Mouse (Mus musculus) intestine, embryonic 15.5 days (tissue): ENCODE results near the gene Tm9sf4. TPM values are rescaled to one million over a fixed set of nuclear protein-coding genes. Genes with fewer than 3 reads are reported as not detected.

Experiments
- ATAC-seq: fragments of 200-750 bp; cut with Nextera tagmentation; 2 replicates; pipeline ENCODE4 v1.8.0; 2017; ENCODE audit warnings: moderate TSS enrichment, moderate library complexity
- H3K27ac ChIP-seq: fragments of 300-500 bp; sonication (generic); 2 replicates; pipeline ENCODE4 v1.5.1; 2015; ENCODE audit warnings: mild to moderate bottlenecking, inconsistent platforms
- H3K27me3 ChIP-seq: fragments of 300-500 bp; sonication (generic); replicated peaks from 2 replicates; pipeline ENCODE4 v1.6.1; 2015; ENCODE audit warnings: inconsistent platforms
- H3K36me3 ChIP-seq: fragments of 300-500 bp; sonication (generic); 2 replicates; pipeline ENCODE4 v1.6.1; 2015; ENCODE audit warnings: inconsistent platforms
- H3K4me1 ChIP-seq: fragments of 300-500 bp; sonication (generic); replicated peaks from 2 replicates; pipeline ENCODE4 v1.6.1; 2015; ENCODE audit warnings: inconsistent platforms
- H3K4me2 ChIP-seq: fragments of 300-500 bp; sonication (generic); replicated peaks from 2 replicates; pipeline ENCODE4 v1.6.1; 2015; ENCODE audit warnings: mild to moderate bottlenecking, inconsistent platforms
- H3K4me3 ChIP-seq: fragments of 300-500 bp; sonication (generic); replicated peaks from 2 replicates; pipeline ENCODE4 v1.5.1; 2015; ENCODE audit warnings: inconsistent platforms
- H3K9ac ChIP-seq: fragments of 300-500 bp; sonication (generic); 2 replicates; pipeline ENCODE4 v1.6.1; 2015; ENCODE audit warnings: inconsistent platforms
- H3K9me3 ChIP-seq: fragments of 300-500 bp; sonication (generic); 2 replicates; pipeline ENCODE4 v1.6.1; 2016; ENCODE audit warnings: inconsistent platforms
- WGBS: fragments of 180-500 bp; shearing (Covaris S2); methylation state at CpG from one replicate; pipeline ENCODE4 v1.1.7; 2015; 5-methylcytosine and 5-hydroxymethylcytosine counted together
- polyA plus RNA-seq: library from polyadenylated mRNA; unstranded; fragments of >200 nt; fragmentation: Nextera tagmentation; extraction: Ambion mirVana; gene quantifications from 2 replicates; pipeline ENCODE4 v1.2.1, GENCODE M21; 2015

Tm9sf4 gene
- polyA plus RNA-seq, 1 experiment from 2014 or later, result 84.9 TPM

GRCm38 (mm10) chr2:153222566-153222965 lies 61.5 kb downstream of the Tm9sf4 start:
- no peaks in the 10 kb centered on the region for H3K9me3 ChIP-seq
- 94% methylated on average over 2 of the region's 2 CpGs for WGBS
- no peaks in the 10 kb centered on the region for H3K27me3 ChIP-seq
- no peak overlapping the region for H3K4me3 ChIP-seq
- ATAC-seq, result no peak
- peaks cover 13% of the 10 kb centered on the region; the same call in 1 of the 2 replicates for H3K4me1 ChIP-seq
- no peak overlapping the region for H3K4me2 ChIP-seq
- no peak overlapping the region for H3K9ac ChIP-seq
- H3K36me3 ChIP-seq, result no peaks in the 10 kb centered on the region
- H3K27ac ChIP-seq, result no peak overlapping the region

- Histone ChIP-seq H3K27me3 (no peaks in the 10 kb centered on the region), H3K4me2 (peak within 1 kb of the TSS; percentile 70), H3K9me3 (no peaks in the 10 kb centered on the region), H3K9ac (peak within 1 kb of the TSS; percentile 66), H3K4me3 (peak within 1 kb of the TSS; percentile 49), H3K27ac (peak within 1 kb of the TSS; percentile 61), H3K36me3 (peaks cover 13% of the 10 kb centered on the region), H3K4me1 (peaks cover 14% of the 10 kb centered on the region; the same call in 1 of the 2 replicates)
- peak; percentile 58 for ATAC-seq
- 2% methylated on average over 31 of the region's 31 CpGs for WGBS
These were observed 64.0 kb downstream of the Tm9sf4 start, which contains the start of gene Tspyl3 for GRCm38 (mm10) chr2:153224946-153225594. Gene Tspyl3, minus strand, starts transcription at chr2:153225441.

GRCm38 (mm10) chr2:153225595-153225953 lies 64.5 kb downstream of the Tm9sf4 start:
- no peak; the same call in 1 of the 2 replicates for ATAC-seq

GRCm38 (mm10) chr2:153227959-153228358 lies 66.9 kb downstream of the Tm9sf4 start:
- no peak overlapping the region for H3K4me3 ChIP-seq
- ATAC-seq, result no peak
- H3K27ac ChIP-seq, result no peak overlapping the region
- H3K9ac ChIP-seq, result no peak overlapping the region
- peaks cover 37% of the 10 kb centered on the region for H3K36me3 ChIP-seq
- peaks cover 14% of the 10 kb centered on the region; the same call in 1 of the 2 replicates for H3K4me1 ChIP-seq
- 88% methylated on average over 4 of the region's 4 CpGs for WGBS
- no peaks in the 10 kb centered on the region for H3K9me3 ChIP-seq
- no peak overlapping the region for H3K4me2 ChIP-seq
- H3K27me3 ChIP-seq, result no peaks in the 10 kb centered on the region

More at GRCm38 (mm10) chr2:153225595-153225953, 64.5 kb downstream of the Tm9sf4 start:
- H3K27me3 ChIP-seq, result no peaks in the 10 kb centered on the region
- peak overlapping the region; percentile 3; the same call in 1 of the 2 replicates for H3K27ac ChIP-seq
- peak overlapping the region; percentile 66; the same call in 1 of the 2 replicates for H3K9ac ChIP-seq
- no peaks in the 10 kb centered on the region for H3K9me3 ChIP-seq
- H3K4me2 ChIP-seq, result peak overlapping the region; percentile 70
- peaks cover 17% of the 10 kb centered on the region for H3K36me3 ChIP-seq
- H3K4me1 ChIP-seq, result peaks cover 14% of the 10 kb centered on the region; the same call in 1 of the 2 replicates
- peak overlapping the region; percentile 49 for H3K4me3 ChIP-seq
- 7% methylated on average over 3 of the region's 3 CpGs for WGBS

- no peak for ATAC-seq
- peaks cover 38% of the 10 kb centered on the region for H3K36me3 ChIP-seq
- H3K27me3 ChIP-seq, result no peaks in the 10 kb centered on the region
- H3K4me1 ChIP-seq, result peaks cover 14% of the 10 kb centered on the region; the same call in 1 of the 2 replicates
- H3K9ac ChIP-seq, result no peak overlapping the region
- H3K4me3 ChIP-seq, result no peak overlapping the region
- no peak overlapping the region for H3K4me2 ChIP-seq
- H3K9me3 ChIP-seq, result no peaks in the 10 kb centered on the region
- WGBS, result 77% methylated on average over 5 of the region's 5 CpGs
- no peak overlapping the region for H3K27ac ChIP-seq
These were observed 67.4 kb downstream of the Tm9sf4 start for GRCm38 (mm10) chr2:153228523-153228922.

- H3K4me1 ChIP-seq, result peaks cover 23% of the 10 kb centered on the region
- H3K36me3 ChIP-seq, result peaks cover 14% of the 10 kb centered on the region
- H3K27ac ChIP-seq, result peak overlapping the region; percentile 97; the same call in 1 of the 2 replicates
- H3K9me3 ChIP-seq, result no peaks in the 10 kb centered on the region
- H3K9ac ChIP-seq, result 0 out of 2 replicates have a peak overlapping the region, but pooled peaks have one; percentile 26
- no peaks in the 10 kb centered on the region for H3K27me3 ChIP-seq
- H3K4me2 ChIP-seq, result peak overlapping the region; percentile 81
- no peak for ATAC-seq
- 60% methylated on average over 4 of the region's 4 CpGs for WGBS
- H3K4me3 ChIP-seq, result no peak overlapping the region
These were observed 76.1 kb downstream of the Tm9sf4 start for GRCm38 (mm10) chr2:153237193-153237592.

GRCm38 (mm10) chr2:153237891-153238290 lies 76.8 kb downstream of the Tm9sf4 start:
- H3K27me3 ChIP-seq, result no peaks in the 10 kb centered on the region
- H3K4me2 ChIP-seq, result peak overlapping the region; percentile 81
- ATAC-seq, result no peak
- peaks cover 10% of the 10 kb centered on the region; the same call in 1 of the 2 replicates for H3K36me3 ChIP-seq
- H3K9me3 ChIP-seq, result no peaks in the 10 kb centered on the region
- peak overlapping the region; percentile 99 for H3K4me3 ChIP-seq
- peaks cover 28% of the 10 kb centered on the region for H3K4me1 ChIP-seq
- 64% methylated on average over 4 of the region's 4 CpGs for WGBS
- H3K9ac ChIP-seq, result peak overlapping the region; percentile 26; the same call in 1 of the 2 replicates
- H3K27ac ChIP-seq, result peak overlapping the region; percentile 97

- peak overlapping the region; percentile 99; the same call in 1 of the 2 replicates for H3K9ac ChIP-seq
- WGBS, result 45% methylated on average over 2 of the region's 2 CpGs
- H3K36me3 ChIP-seq, result 0 out of 2 replicates have a peak, but pooled peaks cover 10% of the 10 kb centered on the region
- peak overlapping the region; percentile 81 for H3K4me2 ChIP-seq
- H3K4me3 ChIP-seq, result peak overlapping the region; percentile 99
- peak overlapping the region; percentile 97 for H3K27ac ChIP-seq
- peaks cover 30% of the 10 kb centered on the region for H3K4me1 ChIP-seq
- ATAC-seq, result no peak; the same call in 1 of the 2 replicates
- no peaks in the 10 kb centered on the region for H3K9me3 ChIP-seq
- no peaks in the 10 kb centered on the region for H3K27me3 ChIP-seq
These were observed 77.3 kb downstream of the Tm9sf4 start for GRCm38 (mm10) chr2:153238406-153238805.

GRCm38 (mm10) chr2:153239021-153239859 lies 78.1 kb downstream of the Tm9sf4 start:
- H3K4me2 ChIP-seq, result peak overlapping the region; percentile 81
- peak overlapping the region; percentile 99 for H3K4me3 ChIP-seq
- H3K4me1 ChIP-seq, result peaks cover 31% of the 10 kb centered on the region
- 44% methylated on average over 7 of the region's 7 CpGs for WGBS
- ATAC-seq, result no peak
- 0 out of 2 replicates have a peak, but pooled peaks cover 7% of the 10 kb centered on the region for H3K36me3 ChIP-seq
- peak overlapping the region; percentile 99 for H3K9ac ChIP-seq
- H3K27me3 ChIP-seq, result no peaks in the 10 kb centered on the region
- H3K9me3 ChIP-seq, result no peaks in the 10 kb centered on the region
- H3K27ac ChIP-seq, result peak overlapping the region; percentile 97

- peak overlapping the region; percentile 81 for H3K4me2 ChIP-seq
- WGBS, result 4% methylated on average over 21 of the region's 22 CpGs
These were observed 78.9 kb downstream of the Tm9sf4 start for GRCm38 (mm10) chr2:153239860-153240480.

GRCm38 (mm10) chr2:153240701-153241235 lies 79.7 kb downstream of the Tm9sf4 start:
- ATAC-seq, result peak; percentile 78
- peak overlapping the region; percentile 99 for H3K4me3 ChIP-seq
- H3K9me3 ChIP-seq, result no peaks in the 10 kb centered on the region
- under 1% methylated on average over 33 of the region's 33 CpGs for WGBS
- H3K36me3 ChIP-seq, result no peaks in the 10 kb centered on the region
- peak overlapping the region; percentile 99 for H3K9ac ChIP-seq
- no peaks in the 10 kb centered on the region for H3K27me3 ChIP-seq
- peaks cover 30% of the 10 kb centered on the region for H3K4me1 ChIP-seq
- H3K27ac ChIP-seq, result peak overlapping the region; percentile 97
- peak overlapping the region; percentile 81 for H3K4me2 ChIP-seq

More at GRCm38 (mm10) chr2:153239860-153240480, 78.9 kb downstream of the Tm9sf4 start:
- peaks cover 31% of the 10 kb centered on the region for H3K4me1 ChIP-seq
- no peaks in the 10 kb centered on the region for H3K27me3 ChIP-seq
- peak overlapping the region; percentile 97 for H3K27ac ChIP-seq
- H3K9me3 ChIP-seq, result no peaks in the 10 kb centered on the region
- H3K9ac ChIP-seq, result peak overlapping the region; percentile 99
- ATAC-seq, result no peak
- peak overlapping the region; percentile 99 for H3K4me3 ChIP-seq
- 0 out of 2 replicates have a peak, but pooled peaks cover 4% of the 10 kb centered on the region for H3K36me3 ChIP-seq
